Mouse (Mus musculus) kidney, adult 2 months (tissue): Measurements from ENCODE around the gene Hkdc1. TPM values are rescaled to one million over a fixed set of nuclear protein-coding genes. Genes with fewer than 3 reads are reported as not detected.

ENCODE experiments used
- DNase-seq: peaks from one replicate; pipeline ENCODE4 v3.0.0; 2021
- H3K27ac ChIP-seq: fragments of 200-500 bp; 2 replicates; pipeline ENCODE4 v1.5.1; 2012; ENCODE audit warnings: low read depth, low read length, control low read depth, inconsistent platforms; ENCODE audit not compliant: insufficient read depth
- H3K27me3 ChIP-seq: fragments of 200-500 bp; replicated peaks from 2 replicates; pipeline ENCODE4 v1.6.1; 2012; ENCODE audit warnings: mild to moderate bottlenecking, moderate library complexity, low read length, inconsistent platforms; ENCODE audit not compliant: control insufficient read depth, insufficient read depth
- H3K36me3 ChIP-seq: fragments of 200-500 bp; 2 replicates; pipeline ENCODE4 v1.6.1; 2012; ENCODE audit warnings: mild to moderate bottlenecking, moderate library complexity, low read length, inconsistent platforms; ENCODE audit not compliant: control insufficient read depth, insufficient read depth
- H3K4me1 ChIP-seq: fragments of 200-500 bp; 2 replicates; pipeline ENCODE4 v1.6.1; 2011; ENCODE audit warnings: low read length; ENCODE audit not compliant: control insufficient read depth, insufficient read depth
- H3K4me3 ChIP-seq: fragments of 200-500 bp; 2 replicates; pipeline ENCODE4 v1.5.1; 2011; ENCODE audit warnings: mild to moderate bottlenecking, low read depth, low read length, control low read depth; ENCODE audit not compliant: insufficient read depth
- CTCF ChIP-seq: fragments of 200-500 bp; conservative IDR thresholded peaks from 2 replicates; pipeline ENCODE4 v1.5.1; 2011; ENCODE audit warnings: low read depth, mild to moderate bottlenecking, control low read depth, low read length, moderate library complexity, mixed read lengths; ENCODE audit not compliant: insufficient read depth, insufficient read length
- POLR2A ChIP-seq: fragments of 200-500 bp; IDR thresholded peaks from one replicate; pipeline ENCODE4 v1.6.1; 2011; ENCODE audit warnings: low read depth, low read length, control low read depth
- WGBS: fragments of 180-500 bp; shearing (Covaris S2); methylation state at CpG from one replicate; pipeline ENCODE4 v1.1.7; 2018; 5-methylcytosine and 5-hydroxymethylcytosine counted together
- polyA plus RNA-seq: library from polyadenylated mRNA; depleted of rRNA; stranded (reverse); fragments of >200 nt; gene quantifications from 2 replicates; pipeline ENCODE4 v1.2.3, GENCODE M21; 2012

The Hkdc1 gene
- polyA plus RNA-seq, 1 experiment, result 1.1 TPM

DNA sequence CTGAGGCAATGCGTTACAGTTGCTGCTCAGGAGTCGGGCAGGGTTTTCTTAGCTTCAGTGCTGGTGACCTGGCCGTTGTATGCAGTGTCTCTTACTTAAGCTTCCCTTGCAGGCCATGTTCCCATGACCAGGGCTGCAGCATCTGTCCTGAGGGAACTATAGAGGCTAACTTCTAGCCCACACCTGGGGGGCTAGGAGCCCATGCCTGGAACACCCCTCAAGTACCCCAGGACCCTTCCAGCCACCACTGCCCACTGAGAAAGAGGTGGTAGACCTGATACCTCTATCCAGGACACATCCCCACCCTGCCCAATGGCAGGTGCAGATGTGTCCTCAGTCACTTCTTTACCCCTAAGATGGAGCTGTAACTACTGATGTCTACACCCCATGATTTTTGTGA, 81.3 kb downstream of the Hkdc1 start:
- peaks cover 3% of the 10 kb centered on the region; the same call in 1 of the 2 replicates for H3K4me1 ChIP-seq
- H3K4me3 ChIP-seq, result peak overlapping the region; percentile 67
- H3K27ac ChIP-seq, result peak overlapping the region; percentile 90
- H3K27me3 ChIP-seq, result no peaks in the 10 kb centered on the region
- WGBS, result 15% methylated on average over 3 of the region's 3 CpGs
- H3K36me3 ChIP-seq, result no peaks in the 10 kb centered on the region
- no peak for DNase-seq
- TF ChIP-seq POLR2A (no peak), CTCF (no peak)

- TF ChIP-seq CTCF (no peak), POLR2A (peak; percentile 86)
Measured at GRCm38 (mm10) chr10:62340095-62340731, 82.1 kb downstream of the Hkdc1 start.

DNA sequence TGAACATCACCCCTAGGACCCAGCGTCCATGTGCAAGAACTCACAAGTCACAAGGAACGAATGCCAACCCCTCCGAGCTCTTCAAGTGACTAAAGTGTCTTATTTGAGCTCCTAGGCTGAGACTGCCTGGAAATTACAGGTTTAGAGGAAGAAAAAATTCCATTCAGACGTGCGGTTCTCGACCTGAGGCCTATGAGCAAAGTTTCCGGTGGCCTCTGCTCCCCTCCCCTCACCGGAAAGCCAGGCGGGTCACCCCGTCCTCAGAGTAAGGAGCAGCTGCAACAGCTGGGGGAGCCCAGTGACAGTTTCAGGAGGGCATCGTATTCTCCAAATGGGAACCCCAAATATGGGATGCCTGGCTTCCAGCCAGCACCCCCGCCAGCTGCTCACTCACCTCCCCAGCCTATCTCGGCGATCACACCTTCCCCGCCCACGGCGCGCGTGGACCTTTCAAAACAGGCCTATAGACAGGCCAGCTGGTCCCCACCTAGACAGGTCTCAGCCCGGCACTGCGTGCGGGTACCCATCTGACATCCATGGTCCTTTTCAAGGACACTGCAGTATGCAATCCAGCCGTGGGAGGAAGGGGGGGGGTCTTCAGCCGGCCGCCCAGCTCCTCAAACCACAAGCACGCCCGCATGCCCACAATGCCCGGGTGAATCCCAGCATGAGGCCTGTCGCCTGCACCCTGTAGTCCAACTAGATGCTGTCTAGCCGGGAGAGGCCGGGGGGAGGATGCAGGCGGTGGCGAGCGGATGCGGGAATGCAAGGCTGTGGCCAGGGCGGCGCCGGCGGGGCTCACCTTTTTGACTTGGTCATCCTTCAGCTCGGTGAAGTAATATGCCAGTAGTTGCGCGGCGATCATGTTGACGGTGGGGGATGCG, 82.8 kb downstream of the Hkdc1 start:
- WGBS, result 3% methylated on average over 45 of the region's 45 CpGs
- peak overlapping the region; percentile 81 for H3K27ac ChIP-seq
- DNase-seq, result peak; percentile 67
- peaks cover 3% of the 10 kb centered on the region; the same call in 1 of the 2 replicates for H3K4me1 ChIP-seq
- no peak for TF ChIP-seq POLR2A
- TF ChIP-seq CTCF, result no peak
- H3K27me3 ChIP-seq, result no peaks in the 10 kb centered on the region
- H3K4me3 ChIP-seq, result peak overlapping the region; percentile 67
- no peaks in the 10 kb centered on the region for H3K36me3 ChIP-seq

More at GRCm38 (mm10) chr10:62340095-62340731, 82.1 kb downstream of the Hkdc1 start:
- peak overlapping the region; percentile 67 for H3K4me3 ChIP-seq
- under 1% methylated on average over 38 of the region's 38 CpGs for WGBS
- peak; percentile 97 for DNase-seq
- no peaks in the 10 kb centered on the region for H3K36me3 ChIP-seq
- peaks cover 3% of the 10 kb centered on the region; the same call in 1 of the 2 replicates for H3K4me1 ChIP-seq
- no peaks in the 10 kb centered on the region for H3K27me3 ChIP-seq
- peak overlapping the region; percentile 90 for H3K27ac ChIP-seq

DNA sequence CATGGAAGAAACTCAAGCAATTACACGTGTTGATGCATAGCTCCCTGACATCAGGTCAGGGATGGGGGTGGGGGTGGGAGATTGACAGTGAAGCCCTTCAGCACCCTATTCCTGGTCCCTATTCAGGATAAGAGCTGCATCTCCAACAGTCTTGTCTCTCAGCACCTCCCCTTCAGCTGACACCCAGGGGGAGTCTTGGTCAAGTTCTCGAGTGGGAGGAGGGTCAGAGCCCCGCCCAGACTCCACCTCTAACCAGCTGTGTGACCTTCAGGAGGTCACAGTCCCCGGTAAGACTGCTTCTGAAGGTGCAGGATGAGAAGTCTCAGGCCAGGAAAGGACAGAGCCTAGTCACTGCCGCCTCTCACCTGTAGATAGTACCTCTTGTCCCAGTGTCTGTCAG, 83.7 kb downstream of the Hkdc1 start:
- peak overlapping the region; percentile 81 for H3K27ac ChIP-seq
- peak; percentile 75 for DNase-seq
- TF ChIP-seq CTCF (no peak), POLR2A (no peak)
- no peaks in the 10 kb centered on the region for H3K36me3 ChIP-seq
- H3K4me1 ChIP-seq, result peaks cover 3% of the 10 kb centered on the region; the same call in 1 of the 2 replicates
- no peaks in the 10 kb centered on the region for H3K27me3 ChIP-seq
- H3K4me3 ChIP-seq, result peak overlapping the region; percentile 67
- 30% methylated on average over 5 of the region's 5 CpGs for WGBS

DNA sequence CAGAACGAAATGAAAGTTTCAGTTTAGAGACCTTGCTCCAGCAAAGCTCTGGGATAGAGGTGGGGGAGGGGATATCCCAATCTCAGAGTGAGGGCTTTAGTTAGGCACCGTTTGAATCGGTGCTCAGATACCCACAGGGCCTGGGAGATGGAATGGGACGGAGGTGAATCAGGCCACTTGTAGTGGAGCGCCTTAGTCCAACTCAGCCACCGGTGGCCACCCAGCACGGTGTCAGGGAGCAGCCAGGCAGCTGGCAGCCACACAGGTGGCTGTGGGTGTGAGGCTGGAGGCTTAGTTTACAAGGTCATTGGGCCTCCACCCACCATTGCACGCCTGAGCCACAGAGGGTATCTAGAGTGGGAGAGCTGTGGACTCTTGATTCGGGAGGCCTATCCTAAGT, 84.1 kb downstream of the Hkdc1 start:
- Histone ChIP-seq H3K27me3 (no peaks in the 10 kb centered on the region), H3K36me3 (no peaks in the 10 kb centered on the region), H3K27ac (peak overlapping the region; percentile 81), H3K4me3 (peak overlapping the region; percentile 67), H3K4me1 (peaks cover 3% of the 10 kb centered on the region; the same call in 1 of the 2 replicates)
- TF ChIP-seq POLR2A (no peak), CTCF (no peak)
- no peak for DNase-seq
- WGBS, result 32% methylated on average over 9 of the region's 9 CpGs

DNA sequence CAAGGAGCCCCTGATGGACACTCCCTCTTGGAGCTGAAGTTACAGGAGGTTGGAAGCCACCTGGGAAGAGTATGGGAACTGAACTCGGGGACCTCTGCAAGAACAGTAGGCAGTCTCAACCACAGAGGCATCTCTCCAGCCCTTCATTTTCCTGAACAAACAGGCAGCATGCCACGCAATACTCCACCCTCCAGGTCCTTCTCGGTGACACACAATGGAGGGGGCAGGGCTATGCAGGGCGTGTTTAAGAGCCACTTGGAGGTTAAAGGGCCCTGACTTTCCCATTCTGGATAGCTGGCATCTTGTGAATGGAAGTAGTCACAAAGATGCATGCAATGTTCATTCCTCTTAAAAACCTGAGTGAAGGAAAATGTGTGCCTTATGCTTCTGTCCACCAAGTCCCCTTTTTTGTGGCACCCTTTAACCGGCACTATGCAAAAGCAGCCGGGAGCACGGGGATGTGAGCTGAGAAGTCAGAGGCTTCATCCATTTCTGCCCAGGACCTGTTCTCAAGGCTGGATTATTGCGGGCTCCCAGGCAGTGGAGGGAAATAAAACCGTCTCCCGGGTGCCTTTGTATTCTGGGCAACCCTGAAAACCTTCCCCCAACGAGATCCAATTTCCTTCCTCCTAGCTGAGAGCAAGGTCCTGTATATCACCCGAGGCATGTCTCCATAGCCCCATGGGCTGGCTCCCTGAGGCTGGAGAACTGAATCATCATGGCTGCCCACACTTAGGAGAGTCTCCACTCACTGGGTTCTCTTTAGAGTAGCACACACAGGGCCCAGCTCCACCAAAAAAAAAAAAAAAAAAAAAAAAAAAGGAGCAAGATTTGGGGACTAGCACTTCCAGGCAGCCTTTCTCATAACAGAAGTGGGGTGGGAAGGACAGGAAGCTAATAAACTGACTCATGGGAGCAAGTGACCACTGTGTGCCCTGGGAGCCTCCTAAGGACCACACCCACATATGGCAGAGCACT, 85.4 kb downstream of the Hkdc1 start:
- peak; percentile 67 for DNase-seq
- no peak overlapping the region for H3K4me3 ChIP-seq
- peaks cover 8% of the 10 kb centered on the region; the same call in 1 of the 2 replicates for H3K4me1 ChIP-seq
- peak overlapping the region; percentile 81 for H3K27ac ChIP-seq
- WGBS, result 20% methylated on average over 12 of the region's 12 CpGs
- no peak for TF ChIP-seq POLR2A
- H3K27me3 ChIP-seq, result no peaks in the 10 kb centered on the region
- no peaks in the 10 kb centered on the region for H3K36me3 ChIP-seq
